ENCODE assay signal across 8 mouse cellular contexts in genomic region chrX:51681756-51682155, GRCm38 (mm10). TPM values are rescaled to one million over a fixed set of nuclear protein-coding genes. Genes with fewer than 3 reads are reported as not detected.
A peak's percentile ranks its signal among the peaks of the same experiment; 100 is the strongest.
DNase-seq lines count a peak whose midpoint lies in the region; ATAC-seq and TF ChIP-seq lines count a peak whose summit lies in the region.

TSS of gene Hs6st2 (minus strand) at chrX:51681856.

- no peaks in the 10 kb centered on the region for H3K9me3 ChIP-seq in kidney, embryonic 15.5 days (replicated peaks)
- no peaks in the 10 kb centered on the region for H3K9me3 ChIP-seq in embryonic facial prominence, embryonic 14.5 days (ENCODE audit: control insufficient read depth, low read length)
- H3K9me3 ChIP-seq in intestine, postnatal 0 days (ENCODE audit: control insufficient read depth): no peaks in the 10 kb centered on the region
- H3K9me3 ChIP-seq in midbrain, embryonic 14.5 days (ENCODE audit: control insufficient read depth, low read length): no peaks in the 10 kb centered on the region

- H3K27ac ChIP-seq in kidney, embryonic 15.5 days: peak within 1 kb of the TSS; percentile 54; the same call in 1 of the 2 replicates
- peak within 1 kb of the TSS; percentile 21; the same call in 1 of the 2 replicates for H3K27ac ChIP-seq in embryonic facial prominence, embryonic 14.5 days (replicated peaks; ENCODE audit: low read depth, low read length)
- H3K27ac ChIP-seq in intestine, postnatal 0 days (ENCODE audit: low read depth, low read length): no peak within 1 kb of the TSS
- no peak within 1 kb of the TSS for H3K27ac ChIP-seq in midbrain, embryonic 14.5 days (replicated peaks; ENCODE audit: low read depth, low read length)

- peaks cover 79% of the 10 kb centered on the region for H3K27me3 ChIP-seq in kidney, embryonic 15.5 days
- peaks cover 17% of the 10 kb centered on the region for H3K27me3 ChIP-seq in embryonic facial prominence, embryonic 14.5 days (replicated peaks; ENCODE audit: control insufficient read depth, insufficient read depth, low read length)
- peaks cover 27% of the 10 kb centered on the region for H3K27me3 ChIP-seq in intestine, postnatal 0 days (replicated peaks; ENCODE audit: control insufficient read depth, insufficient read depth, low read length)
- H3K27me3 ChIP-seq in midbrain, embryonic 14.5 days (ENCODE audit: control insufficient read depth, insufficient read depth, low read length): no peaks in the 10 kb centered on the region

- peak within 1 kb of the TSS; percentile 43 for H3K9ac ChIP-seq in kidney, embryonic 15.5 days
- peak within 1 kb of the TSS; percentile 70 for H3K9ac ChIP-seq in embryonic facial prominence, embryonic 14.5 days (ENCODE audit: low read depth, low read length)
- H3K9ac ChIP-seq in intestine, postnatal 0 days (ENCODE audit: low read depth, low read length): no peak within 1 kb of the TSS
- peak within 1 kb of the TSS; percentile 51; the same call in 1 of the 2 replicates for H3K9ac ChIP-seq in midbrain, embryonic 14.5 days (replicated peaks; ENCODE audit: low read length)

- H3K4me2 ChIP-seq in kidney, embryonic 15.5 days: peak within 1 kb of the TSS; percentile 82
- H3K4me2 ChIP-seq in embryonic facial prominence, embryonic 14.5 days (ENCODE audit: low read depth, low read length): peak within 1 kb of the TSS; percentile 76
- peak within 1 kb of the TSS; percentile 74 for H3K4me2 ChIP-seq in intestine, postnatal 0 days (replicated peaks; ENCODE audit: low read depth)
- peak within 1 kb of the TSS; percentile 81 for H3K4me2 ChIP-seq in midbrain, embryonic 14.5 days (ENCODE audit: low read length)

- H3K4me3 ChIP-seq in kidney, embryonic 15.5 days (replicated peaks): peak within 1 kb of the TSS; percentile 56
- H3K4me3 ChIP-seq in embryonic facial prominence, embryonic 14.5 days (ENCODE audit: low read depth, low read length): peak within 1 kb of the TSS; percentile 54
- peak within 1 kb of the TSS; percentile 48 for H3K4me3 ChIP-seq in intestine, postnatal 0 days (ENCODE audit: low read depth, low read length)
- H3K4me3 ChIP-seq in midbrain, embryonic 14.5 days (replicated peaks; ENCODE audit: low read depth, low read length): peak within 1 kb of the TSS; percentile 43

- no peak for DNase-seq in kidney, adult 18-20 months
- no peak for DNase-seq in embryonic facial prominence, embryonic 14.5 days (ENCODE audit: low spot score)
- no peak for DNase-seq in midbrain, embryonic 14.5 days
- no peak for DNase-seq in thymus, adult 18-20 months
- DNase-seq in lung, postnatal 14 days: no peak
- DNase-seq in kidney, postnatal 36 days: no peak

- no peaks in the 10 kb centered on the region for H3K36me3 ChIP-seq in kidney, embryonic 15.5 days
- H3K36me3 ChIP-seq in embryonic facial prominence, embryonic 14.5 days (ENCODE audit: control insufficient read depth, insufficient read depth, low read length): no peaks in the 10 kb centered on the region
- no peaks in the 10 kb centered on the region for H3K36me3 ChIP-seq in intestine, postnatal 0 days (ENCODE audit: control insufficient read depth, insufficient read depth)
- no peaks in the 10 kb centered on the region for H3K36me3 ChIP-seq in midbrain, embryonic 14.5 days (ENCODE audit: control insufficient read depth, insufficient read depth, low read length)

- 29% methylated on average over 5 of the region's 5 CpGs for WGBS in kidney, embryonic 15.5 days
- 28% methylated on average over 5 of the region's 5 CpGs for WGBS in embryonic facial prominence, embryonic 14.5 days
- 31% methylated on average over 5 of the region's 5 CpGs for WGBS in intestine, postnatal 0 days
- 30% methylated on average over 5 of the region's 5 CpGs for WGBS in midbrain, embryonic 14.5 days

- ATAC-seq in kidney, embryonic 15.5 days (replicated peaks; ENCODE audit: low FRiP score): no peak
- no peak for ATAC-seq in embryonic facial prominence, embryonic 14.5 days (ENCODE audit: low read depth)
- no peak for ATAC-seq in intestine, postnatal 0 days
- no peak for ATAC-seq in midbrain, embryonic 14.5 days (ENCODE audit: low FRiP score, low TSS enrichment)

- no peak for TF ChIP-seq CTCF in intestine, postnatal 0 days (IDR thresholded peaks at IDR 0.05; ENCODE audit: low read depth)

- H3K4me1 ChIP-seq in kidney, embryonic 15.5 days: no peaks in the 10 kb centered on the region
- H3K4me1 ChIP-seq in embryonic facial prominence, embryonic 14.5 days (ENCODE audit: control insufficient read depth, insufficient read depth, low read length): no peaks in the 10 kb centered on the region
- H3K4me1 ChIP-seq in intestine, postnatal 0 days (replicated peaks; ENCODE audit: control insufficient read depth, insufficient read depth, low read length): no peaks in the 10 kb centered on the region
- H3K4me1 ChIP-seq in midbrain, embryonic 14.5 days (ENCODE audit: control insufficient read depth, insufficient read depth, low read length): no peaks in the 10 kb centered on the region

RNA-seq across cellular contexts. Expression of gene Hs6st2, which starts in this region (rescaled TPM):
- 20.8 and 20.9 TPM in 2 replicates for polyA plus RNA-seq in kidney, embryonic 15.5 days (2015; fragmentation: Nextera tagmentation; extraction: Ambion mirVana)
- 26.8 and 28.7 TPM in 2 replicates for polyA plus RNA-seq in embryonic facial prominence, embryonic 14.5 days (2014; fragmentation: Nextera tagmentation; extraction: Ambion mirVana)
- 0.82 and 0.89 TPM in 2 replicates for polyA plus RNA-seq in intestine, postnatal 0 days (2015; fragmentation: Nextera tagmentation; extraction: Ambion mirVana)
- polyA plus RNA-seq in midbrain, embryonic 14.5 days (2014; fragmentation: Nextera tagmentation; extraction: Ambion mirVana): 21.6 and 23.9 TPM in 2 replicates

Comparison
In these comparisons a context has a peak if more than half of its experiments do, and no peak if none do; other contexts are left out.
1. RNA of gene Hs6st2 (polyA plus RNA-seq): 26.8 to 28.7 TPM in embryonic facial prominence, embryonic 14.5 days, 21.6 to 23.9 TPM in midbrain, embryonic 14.5 days and 20.8 to 20.9 TPM in kidney, embryonic 15.5 days; 0.82 to 0.89 TPM in intestine, postnatal 0 days; every median in the first group is over 10 times any median in the second.
2. H3K27ac ChIP-seq: peak in kidney, embryonic 15.5 days (single experiment) and embryonic facial prominence, embryonic 14.5 days (single experiment); none in intestine, postnatal 0 days (single experiment) and midbrain, embryonic 14.5 days (single experiment).
3. Peak in every context shown above with its lines, with median percentiles within 50 percentile points of each other: H3K4me2 ChIP-seq and H3K4me3 ChIP-seq.